Mouse (Mus musculus) testis, adult 2 months (tissue): ENCODE measurements at regions not wholly inside any gene's neighbourhood (a gene's known extent, or its start where the extent isn't known, plus 50 kb on each side); places are given as distances from the start of the nearest gene placed in this dataset.

Experiments
- CTCF ChIP-seq: fragments of 200-500 bp; IDR thresholded peaks from 2 replicates; pipeline ENCODE4 v1.5.1; 2012; ENCODE audit warnings: low read depth, mild to moderate bottlenecking, inconsistent platforms, low read length, moderate library complexity; ENCODE audit not compliant: control insufficient read depth, insufficient read depth, insufficient replicate concordance
- POLR2A ChIP-seq: fragments of 200-500 bp; IDR thresholded peaks from 2 replicates; pipeline ENCODE4 v1.6.1; 2012; ENCODE audit warnings: low read depth, mild to moderate bottlenecking, inconsistent platforms, low read length, moderate library complexity; ENCODE audit not compliant: control insufficient read depth

DNA sequence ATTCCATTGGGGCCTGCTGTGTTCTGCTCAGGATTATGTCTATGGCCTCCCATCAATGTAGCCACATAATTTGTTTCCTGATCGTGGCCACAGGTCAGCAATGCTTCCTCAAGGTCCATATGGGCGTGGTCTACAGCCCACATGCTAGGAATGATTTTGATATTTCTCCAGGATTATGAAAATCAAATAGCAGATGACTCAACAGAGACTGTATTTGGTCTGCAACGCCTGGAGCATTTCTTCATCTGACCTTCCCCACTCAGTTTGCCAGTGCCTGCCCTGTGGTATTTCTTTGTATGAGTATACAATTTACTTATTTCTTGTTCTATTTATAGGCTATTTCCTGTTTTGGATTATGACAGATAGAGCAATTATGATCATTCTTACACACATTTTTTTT, 145.7 kb downstream of the Gm11077 start:
- TF ChIP-seq POLR2A (no peak), CTCF (no peak)
